Mouse (Mus musculus): ENCODE results near the gene Slc9a8.

- TF ChIP-seq CTCF (IDR thresholded peaks at IDR 0.05; ENCODE audit: control insufficient read depth, insufficient read depth, insufficient read length) (no peak), MAX (IDR thresholded peaks at IDR 0.05) (no peak), MYOD1 (IDR thresholded peaks at IDR 0.05; ENCODE audit: control insufficient read depth, insufficient read length, low read depth) (no peak)
Measured at GRCm38 (mm10) chr2:167417048-167417447, 4.5 kb upstream of the Slc9a8 start.
